Mouse (Mus musculus) hindbrain, embryonic 12.5 days (tissue): ENCODE measurements at regions not wholly inside any gene's neighbourhood (a gene's known extent, or its start where the extent isn't known, plus 50 kb on each side); places are given as distances from the start of the nearest gene placed in this dataset.

ENCODE experiments used
- ATAC-seq: fragments of 200-750 bp; cut with Nextera tagmentation; 2 replicates; pipeline ENCODE4 v1.8.0; 2017; ENCODE audit warnings: moderate TSS enrichment; ENCODE audit not compliant: low FRiP score
- H3K27ac ChIP-seq: fragments of 300-500 bp; sonication (generic); 2 replicates; pipeline ENCODE4 v1.5.1; 2016; ENCODE audit warnings: mild to moderate bottlenecking
- H3K27me3 ChIP-seq: fragments of 300-500 bp; sonication (generic); 2 replicates; pipeline ENCODE4 v1.6.1; 2016; ENCODE audit warnings: mild to moderate bottlenecking
- H3K36me3 ChIP-seq: fragments of 300-500 bp; sonication (generic); 2 replicates; pipeline ENCODE4 v1.6.1; 2016; ENCODE audit warnings: mild to moderate bottlenecking
- H3K4me1 ChIP-seq: fragments of 300-500 bp; sonication (generic); 2 replicates; pipeline ENCODE4 v1.6.1; 2016
- H3K4me2 ChIP-seq: fragments of 300-500 bp; sonication (generic); replicated peaks from 2 replicates; pipeline ENCODE4 v1.6.1; 2016; ENCODE audit warnings: mild to moderate bottlenecking
- H3K4me3 ChIP-seq: fragments of 300-500 bp; sonication (generic); 2 replicates; pipeline ENCODE4 v1.5.1; 2016; ENCODE audit warnings: mild to moderate bottlenecking
- H3K9ac ChIP-seq: fragments of 300-500 bp; sonication (generic); 2 replicates; pipeline ENCODE4 v1.6.1; 2016; ENCODE audit warnings: mild to moderate bottlenecking, moderate library complexity
- H3K9me3 ChIP-seq: fragments of 300-500 bp; sonication (generic); replicated peaks from 2 replicates; pipeline ENCODE4 v1.6.1; 2016; ENCODE audit warnings: mild to moderate bottlenecking
- WGBS: fragments of 180-500 bp; shearing (Covaris S2); methylation state at CpG from one replicate; pipeline ENCODE4 v1.1.7; 2016; 5-methylcytosine and 5-hydroxymethylcytosine counted together

- no peak overlapping the region for H3K9ac ChIP-seq
- no peak for ATAC-seq
- H3K27ac ChIP-seq = no peak overlapping the region
- WGBS = 75% methylated on average over 3 of the region's 3 CpGs
- no peak overlapping the region for H3K4me3 ChIP-seq
- no peak overlapping the region for H3K4me2 ChIP-seq
- H3K27me3 ChIP-seq = no peaks in the 10 kb centered on the region
- no peaks in the 10 kb centered on the region for H3K36me3 ChIP-seq
- H3K4me1 ChIP-seq = no peaks in the 10 kb centered on the region
- no peaks in the 10 kb centered on the region for H3K9me3 ChIP-seq
Observed at GRCm38 (mm10) chr7:75923951-75924467, 75.9 kb downstream of the Klhl25 start.

GRCm38 (mm10) chr7:75927537-75927936 lies 79.4 kb downstream of the Klhl25 start:
- Histone ChIP-seq H3K9me3 (no peaks in the 10 kb centered on the region), H3K4me1 (no peaks in the 10 kb centered on the region), H3K4me3 (no peak overlapping the region), H3K4me2 (no peak overlapping the region), H3K36me3 (no peaks in the 10 kb centered on the region), H3K27ac (no peak overlapping the region), H3K27me3 (no peaks in the 10 kb centered on the region), H3K9ac (no peak overlapping the region)
- ATAC-seq = peak; percentile 76
- WGBS = 37% methylated on average over 4 of the region's 4 CpGs

- no peak overlapping the region for H3K4me3 ChIP-seq
- no peak overlapping the region for H3K9ac ChIP-seq
- no peaks in the 10 kb centered on the region for H3K36me3 ChIP-seq
- ATAC-seq = no peak
- H3K27ac ChIP-seq = no peak overlapping the region
- 23% methylated on average over 3 of the region's 3 CpGs for WGBS
- H3K4me2 ChIP-seq = no peak overlapping the region
- H3K4me1 ChIP-seq = no peaks in the 10 kb centered on the region
- H3K27me3 ChIP-seq = no peaks in the 10 kb centered on the region
- H3K9me3 ChIP-seq = no peaks in the 10 kb centered on the region
Observed at GRCm38 (mm10) chr7:75943844-75944243, 95.7 kb downstream of the Klhl25 start.

- Histone ChIP-seq H3K9ac (no peak overlapping the region), H3K27ac (no peak overlapping the region), H3K4me1 (no peaks in the 10 kb centered on the region), H3K27me3 (no peaks in the 10 kb centered on the region), H3K4me2 (no peak overlapping the region), H3K4me3 (no peak overlapping the region), H3K9me3 (no peaks in the 10 kb centered on the region), H3K36me3 (no peaks in the 10 kb centered on the region)
- WGBS = 70% methylated on average over 9 of the region's 9 CpGs
- ATAC-seq = no peak
Observed at GRCm38 (mm10) chr7:75955671-75956070, 107.6 kb downstream of the Klhl25 start.

GRCm38 (mm10) chr7:75957366-75957765 lies 109.3 kb downstream of the Klhl25 start:
- no peak overlapping the region for H3K9ac ChIP-seq
- no peak overlapping the region for H3K27ac ChIP-seq
- WGBS = 92% methylated on average over 5 of the region's 5 CpGs
- H3K4me3 ChIP-seq = no peak overlapping the region
- H3K4me1 ChIP-seq = no peaks in the 10 kb centered on the region
- H3K36me3 ChIP-seq = no peaks in the 10 kb centered on the region
- no peak for ATAC-seq
- no peak overlapping the region for H3K4me2 ChIP-seq
- no peaks in the 10 kb centered on the region for H3K27me3 ChIP-seq
- H3K9me3 ChIP-seq = no peaks in the 10 kb centered on the region

GRCm38 (mm10) chr7:75959903-75960620 lies 112.0 kb downstream of the Klhl25 start:
- 90% methylated on average over 14 of the region's 14 CpGs for WGBS
- Histone ChIP-seq H3K4me3 (no peak overlapping the region), H3K4me1 (no peaks in the 10 kb centered on the region), H3K4me2 (no peak overlapping the region), H3K36me3 (no peaks in the 10 kb centered on the region), H3K9ac (no peak overlapping the region), H3K9me3 (no peaks in the 10 kb centered on the region), H3K27me3 (no peaks in the 10 kb centered on the region), H3K27ac (no peak overlapping the region)
- no peak for ATAC-seq

GRCm38 (mm10) chr7:75968177-75968576 lies 120.1 kb downstream of the Klhl25 start:
- WGBS = 89% methylated on average over 5 of the region's 5 CpGs
- Histone ChIP-seq H3K9ac (no peak overlapping the region), H3K27ac (no peak overlapping the region), H3K9me3 (no peaks in the 10 kb centered on the region), H3K4me3 (no peak overlapping the region), H3K4me1 (no peaks in the 10 kb centered on the region), H3K36me3 (no peaks in the 10 kb centered on the region), H3K27me3 (no peaks in the 10 kb centered on the region), H3K4me2 (no peak overlapping the region)
- no peak for ATAC-seq

GRCm38 (mm10) chr7:75970914-75971313 lies 122.8 kb downstream of the Klhl25 start:
- ATAC-seq = no peak
- 83% methylated on average over 7 of the region's 7 CpGs for WGBS
- Histone ChIP-seq H3K27ac (no peak overlapping the region), H3K4me3 (no peak overlapping the region), H3K4me1 (no peaks in the 10 kb centered on the region), H3K27me3 (no peaks in the 10 kb centered on the region), H3K4me2 (no peak overlapping the region), H3K36me3 (no peaks in the 10 kb centered on the region), H3K9me3 (no peaks in the 10 kb centered on the region), H3K9ac (no peak overlapping the region)

- Histone ChIP-seq H3K9me3 (no peaks in the 10 kb centered on the region), H3K27ac (no peak overlapping the region)
- 92% methylated on average over 3 of the region's 3 CpGs for WGBS
Observed at GRCm38 (mm10) chr7:75971706-75972105, 123.6 kb downstream of the Klhl25 start.

GRCm38 (mm10) chr7:75981560-75981959 lies 133.4 kb downstream of the Klhl25 start:
- no peak overlapping the region for H3K4me3 ChIP-seq
- 53% methylated on average over 5 of the region's 5 CpGs for WGBS
- no peaks in the 10 kb centered on the region for H3K9me3 ChIP-seq
- no peak overlapping the region for H3K9ac ChIP-seq
- H3K27ac ChIP-seq = no peak overlapping the region
- 0 out of 2 replicates have a peak, but pooled peaks cover 3% of the 10 kb centered on the region for H3K27me3 ChIP-seq
- no peaks in the 10 kb centered on the region for H3K36me3 ChIP-seq
- no peak overlapping the region for H3K4me2 ChIP-seq
- H3K4me1 ChIP-seq = peaks cover 7% of the 10 kb centered on the region
- ATAC-seq = no peak

More at GRCm38 (mm10) chr7:75971706-75972105, 123.6 kb downstream of the Klhl25 start:
- H3K4me3 ChIP-seq = no peak overlapping the region
- no peaks in the 10 kb centered on the region for H3K27me3 ChIP-seq
- no peaks in the 10 kb centered on the region for H3K4me1 ChIP-seq
- no peaks in the 10 kb centered on the region for H3K36me3 ChIP-seq
- H3K9ac ChIP-seq = no peak overlapping the region
- no peak for ATAC-seq
- no peak overlapping the region for H3K4me2 ChIP-seq

GRCm38 (mm10) chr7:75983029-75983808 lies 135.1 kb downstream of the Klhl25 start:
- no peaks in the 10 kb centered on the region for H3K36me3 ChIP-seq
- H3K27ac ChIP-seq = no peak overlapping the region
- peaks cover 7% of the 10 kb centered on the region for H3K4me1 ChIP-seq
- 13% methylated on average over 21 of the region's 23 CpGs for WGBS
- H3K4me2 ChIP-seq = peak overlapping the region; percentile 46
- no peak overlapping the region for H3K9ac ChIP-seq
- ATAC-seq = peak; percentile 89
- no peak overlapping the region for H3K4me3 ChIP-seq
- H3K27me3 ChIP-seq = 0 out of 2 replicates have a peak, but pooled peaks cover 3% of the 10 kb centered on the region
- H3K9me3 ChIP-seq = no peaks in the 10 kb centered on the region

GRCm38 (mm10) chr7:75983809-75984171 lies 135.7 kb downstream of the Klhl25 start:
- peaks cover 7% of the 10 kb centered on the region for H3K4me1 ChIP-seq
- no peaks in the 10 kb centered on the region for H3K9me3 ChIP-seq
- ATAC-seq = no peak; the same call in 1 of the 2 replicates
- 28% methylated on average over 7 of the region's 7 CpGs for WGBS
- no peak overlapping the region for H3K27ac ChIP-seq
- no peak overlapping the region for H3K9ac ChIP-seq
- 0 out of 2 replicates have a peak, but pooled peaks cover 3% of the 10 kb centered on the region for H3K27me3 ChIP-seq
- H3K4me2 ChIP-seq = peak overlapping the region; percentile 46
- no peak overlapping the region for H3K4me3 ChIP-seq
- H3K36me3 ChIP-seq = no peaks in the 10 kb centered on the region
